Mouse (Mus musculus) liver, embryonic 15.5 days (tissue): ENCODE results near the gene Nrxn3. TPM values are rescaled to one million over a fixed set of nuclear protein-coding genes. Genes with fewer than 3 reads are reported as not detected.

Experiments used
- ATAC-seq: fragments of 200-750 bp; cut with Nextera tagmentation; 2 replicates; pipeline ENCODE4 v1.8.0; 2017; ENCODE audit warnings: moderate number of reproducible peaks, mild to moderate bottlenecking, moderate library complexity; ENCODE audit not compliant: insufficient read depth
- H3K27ac ChIP-seq: fragments of 300-500 bp; sonication (generic); replicated peaks from 2 replicates; pipeline ENCODE4 v1.5.1; 2015; ENCODE audit warnings: mild to moderate bottlenecking, inconsistent platforms
- H3K27me3 ChIP-seq: fragments of 300-500 bp; sonication (generic); 2 replicates; pipeline ENCODE4 v1.6.1; 2015; ENCODE audit warnings: mild to moderate bottlenecking, inconsistent platforms
- H3K36me3 ChIP-seq: fragments of 300-500 bp; sonication (generic); replicated peaks from 2 replicates; pipeline ENCODE4 v1.6.1; 2015; ENCODE audit warnings: moderate library complexity, mild to moderate bottlenecking, inconsistent platforms
- H3K4me1 ChIP-seq: fragments of 300-500 bp; sonication (generic); replicated peaks from 2 replicates; pipeline ENCODE4 v1.6.1; 2015; ENCODE audit warnings: inconsistent platforms
- H3K4me2 ChIP-seq: fragments of 300-500 bp; sonication (generic); 2 replicates; pipeline ENCODE4 v1.6.1; 2015; ENCODE audit warnings: moderate library complexity, mild to moderate bottlenecking, inconsistent platforms
- H3K4me3 ChIP-seq: fragments of 300-500 bp; sonication (generic); replicated peaks from 2 replicates; pipeline ENCODE4 v1.5.1; 2015; ENCODE audit warnings: mild to moderate bottlenecking, inconsistent platforms
- H3K9ac ChIP-seq: fragments of 300-500 bp; sonication (generic); 2 replicates; pipeline ENCODE4 v1.6.1; 2015; ENCODE audit warnings: moderate library complexity, mild to moderate bottlenecking, inconsistent platforms
- H3K9me3 ChIP-seq: fragments of 300-500 bp; sonication (generic); replicated peaks from 2 replicates; pipeline ENCODE4 v1.6.1; 2016; ENCODE audit warnings: inconsistent platforms
- WGBS: fragments of 180-500 bp; shearing (Covaris S2); methylation state at CpG from one replicate; pipeline ENCODE4 v1.1.7; 2015; ENCODE audit warnings: mixed read lengths; ENCODE audit not compliant: insufficient replicate concordance; 5-methylcytosine and 5-hydroxymethylcytosine counted together
- polyA plus RNA-seq: library from polyadenylated mRNA; unstranded; fragments of >200 nt; fragmentation: Nextera tagmentation; extraction: Ambion mirVana; gene quantifications from 2 replicates; pipeline ENCODE4 v1.2.1, GENCODE M21; 2015

Nrxn3 gene
- polyA plus RNA-seq, 1 experiment from 2014 or later = 0.38 TPM

GRCm38 (mm10) chr12:90260301-90260700, 1537.6 kb downstream of the Nrxn3 start:
- Histone ChIP-seq H3K36me3 (no peaks in the 10 kb centered on the region), H3K27me3 (no peaks in the 10 kb centered on the region), H3K9ac (no peak overlapping the region), H3K27ac (no peak overlapping the region), H3K4me3 (no peak overlapping the region), H3K9me3 (no peaks in the 10 kb centered on the region), H3K4me2 (no peak overlapping the region), H3K4me1 (no peaks in the 10 kb centered on the region)
- ATAC-seq = no peak
- 50% methylated on average over 4 of the region's 4 CpGs for WGBS

GRCm38 (mm10) chr12:90268111-90268510, 1545.4 kb downstream of the Nrxn3 start:
- Histone ChIP-seq H3K9ac (no peak overlapping the region), H3K27ac (no peak overlapping the region), H3K4me3 (no peak overlapping the region), H3K4me2 (no peak overlapping the region), H3K36me3 (no peaks in the 10 kb centered on the region), H3K4me1 (no peaks in the 10 kb centered on the region), H3K9me3 (no peaks in the 10 kb centered on the region), H3K27me3 (no peaks in the 10 kb centered on the region)
- WGBS = 63% methylated on average over 2 of the region's 2 CpGs
- ATAC-seq = no peak

GRCm38 (mm10) chr12:90270763-90271379, 1548.2 kb downstream of the Nrxn3 start:
- no peaks in the 10 kb centered on the region for H3K9me3 ChIP-seq

GRCm38 (mm10) chr12:90274621-90275236, 1552.1 kb downstream of the Nrxn3 start:
- no peak overlapping the region for H3K27ac ChIP-seq
- no peak overlapping the region for H3K4me2 ChIP-seq
- H3K4me1 ChIP-seq = no peaks in the 10 kb centered on the region
- H3K27me3 ChIP-seq = no peaks in the 10 kb centered on the region
- no peak overlapping the region for H3K4me3 ChIP-seq
- no peaks in the 10 kb centered on the region for H3K9me3 ChIP-seq
- no peak for ATAC-seq
- no peaks in the 10 kb centered on the region for H3K36me3 ChIP-seq
- no peak overlapping the region for H3K9ac ChIP-seq
- 55% methylated on average over 7 of the region's 7 CpGs for WGBS

More at GRCm38 (mm10) chr12:90270763-90271379, 1548.2 kb downstream of the Nrxn3 start:
- Histone ChIP-seq H3K4me3 (no peak overlapping the region), H3K4me2 (no peak overlapping the region), H3K4me1 (no peaks in the 10 kb centered on the region), H3K9ac (no peak overlapping the region), H3K27ac (no peak overlapping the region), H3K36me3 (no peaks in the 10 kb centered on the region), H3K27me3 (no peaks in the 10 kb centered on the region)
- ATAC-seq = no peak

GRCm38 (mm10) chr12:90281236-90281635, 1558.6 kb downstream of the Nrxn3 start:
- H3K4me2 ChIP-seq = no peak overlapping the region
- no peak overlapping the region for H3K9ac ChIP-seq
- no peak for ATAC-seq
- H3K27ac ChIP-seq = no peak overlapping the region
- H3K4me3 ChIP-seq = no peak overlapping the region
- no peaks in the 10 kb centered on the region for H3K27me3 ChIP-seq
- no peaks in the 10 kb centered on the region for H3K9me3 ChIP-seq
- no peaks in the 10 kb centered on the region for H3K36me3 ChIP-seq
- no peaks in the 10 kb centered on the region for H3K4me1 ChIP-seq
- WGBS = 61% methylated on average over 1 of the region's 1 CpGs

GRCm38 (mm10) chr12:90283022-90283421, 1560.3 kb downstream of the Nrxn3 start:
- ATAC-seq = no peak
- H3K4me1 ChIP-seq = no peaks in the 10 kb centered on the region
- WGBS = 69% methylated on average over 5 of the region's 5 CpGs
- H3K36me3 ChIP-seq = no peaks in the 10 kb centered on the region
- H3K4me3 ChIP-seq = no peak overlapping the region
- H3K9me3 ChIP-seq = no peaks in the 10 kb centered on the region
- no peak overlapping the region for H3K27ac ChIP-seq
- H3K4me2 ChIP-seq = no peak overlapping the region
- no peak overlapping the region for H3K9ac ChIP-seq
- H3K27me3 ChIP-seq = no peaks in the 10 kb centered on the region

GRCm38 (mm10) chr12:90302671-90303070, 1580.0 kb downstream of the Nrxn3 start:
- no peak for ATAC-seq
- H3K27me3 ChIP-seq = no peaks in the 10 kb centered on the region
- WGBS = 51% methylated on average over 1 of the region's 1 CpGs
- no peaks in the 10 kb centered on the region for H3K36me3 ChIP-seq
- H3K4me2 ChIP-seq = no peak overlapping the region
- no peak overlapping the region for H3K4me3 ChIP-seq
- H3K9ac ChIP-seq = no peak overlapping the region
- no peaks in the 10 kb centered on the region for H3K4me1 ChIP-seq
- no peaks in the 10 kb centered on the region for H3K9me3 ChIP-seq
- no peak overlapping the region for H3K27ac ChIP-seq

- Histone ChIP-seq H3K27ac (no peak overlapping the region), H3K4me3 (no peak overlapping the region), H3K4me1 (no peaks in the 10 kb centered on the region), H3K9ac (no peak overlapping the region), H3K9me3 (no peaks in the 10 kb centered on the region), H3K36me3 (no peaks in the 10 kb centered on the region), H3K27me3 (no peaks in the 10 kb centered on the region), H3K4me2 (no peak overlapping the region)
- 82% methylated on average over 15 of the region's 15 CpGs for WGBS
- no peak for ATAC-seq
Measured at GRCm38 (mm10) chr12:90331806-90332205, 1609.1 kb downstream of the Nrxn3 start.

GRCm38 (mm10) chr12:90332459-90332858, 1609.8 kb downstream of the Nrxn3 start:
- H3K4me2 ChIP-seq = no peak overlapping the region
- H3K36me3 ChIP-seq = no peaks in the 10 kb centered on the region
- WGBS = 66% methylated on average over 3 of the region's 3 CpGs
- no peak overlapping the region for H3K9ac ChIP-seq
- ATAC-seq = no peak
- H3K27me3 ChIP-seq = no peaks in the 10 kb centered on the region
- H3K27ac ChIP-seq = no peak overlapping the region
- no peaks in the 10 kb centered on the region for H3K9me3 ChIP-seq
- H3K4me1 ChIP-seq = no peaks in the 10 kb centered on the region
- no peak overlapping the region for H3K4me3 ChIP-seq

- no peaks in the 10 kb centered on the region for H3K9me3 ChIP-seq
- ATAC-seq = no peak
- H3K4me3 ChIP-seq = no peak overlapping the region
- no peak overlapping the region for H3K4me2 ChIP-seq
- no peak overlapping the region for H3K9ac ChIP-seq
- H3K27me3 ChIP-seq = no peaks in the 10 kb centered on the region
- H3K27ac ChIP-seq = no peak overlapping the region
- no peaks in the 10 kb centered on the region for H3K36me3 ChIP-seq
- no peaks in the 10 kb centered on the region for H3K4me1 ChIP-seq
Measured at GRCm38 (mm10) chr12:90337496-90338228, 1615.0 kb downstream of the Nrxn3 start.

GRCm38 (mm10) chr12:90338229-90338557, 1615.5 kb downstream of the Nrxn3 start:
- Histone ChIP-seq H3K36me3 (no peaks in the 10 kb centered on the region), H3K4me3 (no peak overlapping the region), H3K9me3 (no peaks in the 10 kb centered on the region), H3K4me2 (no peak overlapping the region), H3K9ac (no peak overlapping the region), H3K27me3 (no peaks in the 10 kb centered on the region), H3K4me1 (no peaks in the 10 kb centered on the region), H3K27ac (no peak overlapping the region)
- ATAC-seq = no peak
- WGBS = 52% methylated on average over 3 of the region's 3 CpGs
